Mouse (Mus musculus): ENCODE measurements at regions not wholly inside any gene's neighbourhood (a gene's known extent, or its start where the extent isn't known, plus 50 kb on each side); places are given as distances from the start of the nearest gene placed in this dataset.

GRCm38 (mm10) chr14:80901346-80901745 is 917.5 kb downstream of the Olfm4 start:
- ATAC-seq = peak; percentile 93
- peak overlapping the region; percentile 56 for H3K4me2 ChIP-seq
- peak overlapping the region; percentile 51 for H3K9ac ChIP-seq
- no peaks in the 10 kb centered on the region for H3K27me3 ChIP-seq
- peak overlapping the region; percentile 29 for H3K4me3 ChIP-seq
- H3K27ac ChIP-seq = no peak overlapping the region; the same call in 1 of the 2 replicates
- H3K36me3 ChIP-seq (ENCODE audit: poor library complexity, severe bottlenecking) = no peaks in the 10 kb centered on the region
- H3K4me1 ChIP-seq = 0 out of 2 replicates have a peak, but pooled peaks cover 7% of the 10 kb centered on the region
- WGBS = 11% methylated on average over 10 of the region's 10 CpGs
- no peaks in the 10 kb centered on the region for H3K9me3 ChIP-seq (replicated peaks)

GRCm38 (mm10) chr14:80901759-80902163 is 917.9 kb downstream of the Olfm4 start:
- peak overlapping the region; percentile 51 for H3K9ac ChIP-seq

GRCm38 (mm10) chr14:80916031-80916430 is 932.1 kb downstream of the Olfm4 start:
- no peaks in the 10 kb centered on the region for H3K27me3 ChIP-seq
- no peak overlapping the region for H3K4me3 ChIP-seq
- no peak overlapping the region for H3K9ac ChIP-seq
- WGBS = 83% methylated on average over 3 of the region's 3 CpGs
- no peaks in the 10 kb centered on the region for H3K9me3 ChIP-seq (replicated peaks)
- no peak for ATAC-seq
- H3K27ac ChIP-seq = no peak overlapping the region
- no peak overlapping the region for H3K4me2 ChIP-seq
- no peaks in the 10 kb centered on the region for H3K4me1 ChIP-seq
- H3K36me3 ChIP-seq (ENCODE audit: poor library complexity, severe bottlenecking) = no peaks in the 10 kb centered on the region

More at GRCm38 (mm10) chr14:80901759-80902163, 917.9 kb downstream of the Olfm4 start:
- peak; percentile 73 for ATAC-seq
- H3K4me2 ChIP-seq = peak overlapping the region; percentile 56
- H3K9me3 ChIP-seq (replicated peaks) = no peaks in the 10 kb centered on the region
- no peaks in the 10 kb centered on the region for H3K27me3 ChIP-seq
- H3K36me3 ChIP-seq (ENCODE audit: poor library complexity, severe bottlenecking) = no peaks in the 10 kb centered on the region
- H3K4me3 ChIP-seq = peak overlapping the region; percentile 29
- 43% methylated on average over 9 of the region's 9 CpGs for WGBS
- no peak overlapping the region for H3K27ac ChIP-seq
- H3K4me1 ChIP-seq = 0 out of 2 replicates have a peak, but pooled peaks cover 7% of the 10 kb centered on the region

- Histone ChIP-seq H3K9ac (no peak overlapping the region), H3K27me3 (no peaks in the 10 kb centered on the region), H3K4me1 (no peaks in the 10 kb centered on the region), H3K4me2 (no peak overlapping the region), H3K27ac (no peak overlapping the region), H3K9me3 (replicated peaks) (no peaks in the 10 kb centered on the region), H3K4me3 (no peak overlapping the region), H3K36me3 (ENCODE audit: poor library complexity, severe bottlenecking) (no peaks in the 10 kb centered on the region)
- 38% methylated on average over 2 of the region's 2 CpGs for WGBS
- ATAC-seq = no peak
Observed at GRCm38 (mm10) chr14:80923732-80924131, 939.9 kb downstream of the Olfm4 start.

GRCm38 (mm10) chr14:80959966-80960365 is 976.1 kb downstream of the Olfm4 start:
- Histone ChIP-seq H3K4me3 (no peak overlapping the region), H3K4me2 (no peak overlapping the region), H3K27ac (no peak overlapping the region), H3K36me3 (ENCODE audit: poor library complexity, severe bottlenecking) (no peaks in the 10 kb centered on the region), H3K9me3 (replicated peaks) (no peaks in the 10 kb centered on the region), H3K4me1 (no peaks in the 10 kb centered on the region), H3K27me3 (no peaks in the 10 kb centered on the region), H3K9ac (no peak overlapping the region)
- 73% methylated on average over 2 of the region's 2 CpGs for WGBS
- ATAC-seq = no peak

- H3K36me3 ChIP-seq (ENCODE audit: poor library complexity, severe bottlenecking) = no peaks in the 10 kb centered on the region
- H3K9ac ChIP-seq = no peak overlapping the region
- no peak overlapping the region for H3K27ac ChIP-seq
- no peaks in the 10 kb centered on the region for H3K9me3 ChIP-seq (replicated peaks)
- 58% methylated on average over 4 of the region's 4 CpGs for WGBS
- no peak for ATAC-seq
- peaks cover 6% of the 10 kb centered on the region; the same call in 1 of the 2 replicates for H3K4me1 ChIP-seq
- no peak overlapping the region for H3K4me2 ChIP-seq
- H3K27me3 ChIP-seq = no peaks in the 10 kb centered on the region
- no peak overlapping the region for H3K4me3 ChIP-seq
Observed at GRCm38 (mm10) chr14:80975795-80976194, 991.9 kb downstream of the Olfm4 start.

- Histone ChIP-seq H3K4me2 (no peak overlapping the region), H3K27me3 (no peaks in the 10 kb centered on the region), H3K4me3 (no peak overlapping the region), H3K4me1 (peaks cover 6% of the 10 kb centered on the region; the same call in 1 of the 2 replicates), H3K9me3 (replicated peaks) (no peaks in the 10 kb centered on the region), H3K9ac (no peak overlapping the region), H3K27ac (no peak overlapping the region), H3K36me3 (ENCODE audit: poor library complexity, severe bottlenecking) (no peaks in the 10 kb centered on the region)
- 22% methylated on average over 5 of the region's 5 CpGs for WGBS
- no peak for ATAC-seq
Observed at GRCm38 (mm10) chr14:80976662-80977061, 992.8 kb downstream of the Olfm4 start.

- no peak; the same call in 1 of the 2 replicates for ATAC-seq
Observed at GRCm38 (mm10) chr14:80979475-80979874, 995.6 kb downstream of the Olfm4 start.

GRCm38 (mm10) chr14:80990192-80990591 is 1006.3 kb downstream of the Olfm4 start:
- H3K4me2 ChIP-seq = no peak overlapping the region
- WGBS = 55% methylated on average over 3 of the region's 3 CpGs

More at GRCm38 (mm10) chr14:80979475-80979874, 995.6 kb downstream of the Olfm4 start:
- Histone ChIP-seq H3K4me3 (no peak overlapping the region), H3K27me3 (no peaks in the 10 kb centered on the region), H3K9me3 (replicated peaks) (no peaks in the 10 kb centered on the region), H3K36me3 (ENCODE audit: poor library complexity, severe bottlenecking) (no peaks in the 10 kb centered on the region), H3K4me1 (peaks cover 6% of the 10 kb centered on the region; the same call in 1 of the 2 replicates), H3K9ac (no peak overlapping the region), H3K4me2 (no peak overlapping the region), H3K27ac (no peak overlapping the region)
- 74% methylated on average over 5 of the region's 5 CpGs for WGBS

GRCm38 (mm10) chr14:80990679-80991286 is 1006.9 kb downstream of the Olfm4 start:
- Histone ChIP-seq H3K4me3 (no peak overlapping the region), H3K36me3 (ENCODE audit: poor library complexity, severe bottlenecking) (no peaks in the 10 kb centered on the region), H3K27me3 (no peaks in the 10 kb centered on the region), H3K4me2 (no peak overlapping the region), H3K9me3 (replicated peaks) (no peaks in the 10 kb centered on the region), H3K4me1 (no peaks in the 10 kb centered on the region), H3K9ac (no peak overlapping the region), H3K27ac (no peak overlapping the region)
- WGBS = 16% methylated on average over 1 of the region's 1 CpGs
- ATAC-seq = peak; percentile 51; the same call in 1 of the 2 replicates

More at GRCm38 (mm10) chr14:80990192-80990591, 1006.3 kb downstream of the Olfm4 start:
- Histone ChIP-seq H3K27me3 (no peaks in the 10 kb centered on the region), H3K9me3 (replicated peaks) (no peaks in the 10 kb centered on the region), H3K4me3 (no peak overlapping the region), H3K36me3 (ENCODE audit: poor library complexity, severe bottlenecking) (no peaks in the 10 kb centered on the region), H3K27ac (no peak overlapping the region), H3K4me1 (no peaks in the 10 kb centered on the region), H3K9ac (no peak overlapping the region)
- no peak for ATAC-seq

GRCm38 (mm10) chr14:80999030-80999429 is 1015.1 kb downstream of the Olfm4 start:
- no peaks in the 10 kb centered on the region for H3K9me3 ChIP-seq (replicated peaks)
- no peak overlapping the region for H3K9ac ChIP-seq
- no peaks in the 10 kb centered on the region for H3K27me3 ChIP-seq
- H3K27ac ChIP-seq = no peak overlapping the region
- no peak overlapping the region for H3K4me2 ChIP-seq
- WGBS = 88% methylated on average over 1 of the region's 1 CpGs
- ATAC-seq = no peak
- H3K4me3 ChIP-seq = no peak overlapping the region
- H3K36me3 ChIP-seq (ENCODE audit: poor library complexity, severe bottlenecking) = no peaks in the 10 kb centered on the region
- H3K4me1 ChIP-seq = no peaks in the 10 kb centered on the region

- Histone ChIP-seq H3K27me3 (no peaks in the 10 kb centered on the region), H3K9me3 (replicated peaks) (no peaks in the 10 kb centered on the region), H3K4me2 (no peak overlapping the region), H3K9ac (no peak overlapping the region), H3K4me3 (no peak overlapping the region), H3K4me1 (no peaks in the 10 kb centered on the region), H3K27ac (no peak overlapping the region), H3K36me3 (ENCODE audit: poor library complexity, severe bottlenecking) (no peaks in the 10 kb centered on the region)
- WGBS = 69% methylated on average over 5 of the region's 5 CpGs
- ATAC-seq = no peak
Observed at GRCm38 (mm10) chr14:81013208-81013607, 1029.3 kb downstream of the Olfm4 start.

- Histone ChIP-seq H3K36me3 (ENCODE audit: poor library complexity, severe bottlenecking) (no peaks in the 10 kb centered on the region), H3K4me1 (no peaks in the 10 kb centered on the region), H3K9ac (no peak overlapping the region), H3K27ac (no peak overlapping the region), H3K4me2 (no peak overlapping the region), H3K9me3 (replicated peaks) (no peaks in the 10 kb centered on the region), H3K4me3 (no peak overlapping the region), H3K27me3 (no peaks in the 10 kb centered on the region)
- no peak for ATAC-seq
Observed at GRCm38 (mm10) chr14:81031475-81031874, 1047.6 kb downstream of the Olfm4 start.

Data from forebrain, embryonic 13.5 days (tissue).